Mouse (Mus musculus) erythroid progenitor cell, adult 5-6 weeks (primary cell): ENCODE data around the gene Cpa1. TPM values are rescaled to one million over a fixed set of nuclear protein-coding genes. Genes with fewer than 3 reads are reported as not detected.

ENCODE experiments used
- total RNA-seq, 2 experiments: library from RNA; stranded (forward) in 1 of 2; stranded (reverse) in 1 of 2; fragments of 150-400 nt in 1 of 2; fragments of 186-747, 209-891 nt in 1 of 2; gene quantifications; 2 replicates each; pipeline versions ENCODE4 v1.2.3 to v1.2.4; 2015 to 2017; ENCODE audit warnings: low replicate concordance in 2 of 2

Gene Cpa1
- total RNA-seq, 2 experiments from 2014 or later: not detected

Other genes starting within 250 kb of the Cpa1 start
- gene Zc3hc1, start 248.2 kb upstream of the Cpa1 start, total RNA-seq (2015; ENCODE audit: low replicate concordance): 8.4 and 21.6 TPM in 2 replicates
- gene Zc3hc1, start 248.2 kb upstream of the Cpa1 start, total RNA-seq (2017; ENCODE audit: low replicate concordance): 9.1 and 13.9 TPM in 2 replicates
- 15.5 and 15.9 TPM in 2 replicates for gene Klhdc10, start 237.3 kb upstream of the Cpa1 start, total RNA-seq (2015; ENCODE audit: low replicate concordance)
- gene Klhdc10, start 237.3 kb upstream of the Cpa1 start, total RNA-seq (2017; ENCODE audit: low replicate concordance): 18.1 and 23.1 TPM in 2 replicates
- gene Tmem209, start 129.4 kb upstream of the Cpa1 start, total RNA-seq (2015; ENCODE audit: low replicate concordance): 54.5 and 55.5 TPM in 2 replicates
- gene Tmem209, start 129.4 kb upstream of the Cpa1 start, total RNA-seq (2017; ENCODE audit: low replicate concordance): 47.7 and 61.2 TPM in 2 replicates
- gene Ssmem1, start 129.4 kb upstream of the Cpa1 start, total RNA-seq (2015; ENCODE audit: low replicate concordance): not detected in 2 replicates
- gene Ssmem1, start 129.4 kb upstream of the Cpa1 start, total RNA-seq (2017; ENCODE audit: low replicate concordance): not detected in 2 replicates
- gene Cpa2, start 97.6 kb upstream of the Cpa1 start, total RNA-seq (2015; ENCODE audit: low replicate concordance): not detected in 2 replicates
- gene Cpa2, start 97.6 kb upstream of the Cpa1 start, total RNA-seq (2017; ENCODE audit: low replicate concordance): not detected in 2 replicates
- not detected in 2 replicates for gene Cpa4, start 70.8 kb upstream of the Cpa1 start, total RNA-seq (2015; ENCODE audit: low replicate concordance)
- not detected in 2 replicates for gene Cpa4, start 70.8 kb upstream of the Cpa1 start, total RNA-seq (2017; ENCODE audit: low replicate concordance)
- not detected in 2 replicates for gene Cpa5, start 28.2 kb upstream of the Cpa1 start, total RNA-seq (2015; ENCODE audit: low replicate concordance)
- gene Cpa5, start 28.2 kb upstream of the Cpa1 start, total RNA-seq (2017; ENCODE audit: low replicate concordance): not detected in 2 replicates
- 3.2 and 49.0 TPM in 2 replicates for gene Cep41, start 54.5 kb downstream of the Cpa1 start, total RNA-seq (2015; ENCODE audit: low replicate concordance)
- 3.1 and 5.5 TPM in 2 replicates for gene Cep41, start 54.5 kb downstream of the Cpa1 start, total RNA-seq (2017; ENCODE audit: low replicate concordance)
- not detected in 2 replicates for gene Mest, start 84.3 kb downstream of the Cpa1 start, total RNA-seq (2015; ENCODE audit: low replicate concordance)
- not detected in 2 replicates for gene Mest, start 84.3 kb downstream of the Cpa1 start, total RNA-seq (2017; ENCODE audit: low replicate concordance)